Mouse (Mus musculus) spleen, postnatal 14 days (tissue): ENCODE measurements around the gene Gm853.

ENCODE experiments used
- DNase-seq, 2 experiments: peaks; one replicate each; pipeline ENCODE4 v3.0.0; 2021 to 2022; ENCODE audit warnings: low spot score in 2 of 2

Gm853 gene

GRCm38 (mm10) chr4:130174335-130175031, 47.7 kb downstream of the Gm853 start:
- DNase-seq = peak; percentile 53 to 64

- no peak for DNase-seq
Observed at GRCm38 (mm10) chr4:130173911-130174311, 48.3 kb downstream of the Gm853 start.

GRCm38 (mm10) chr4:130173060-130173822, 49.0 kb downstream of the Gm853 start:
- peak; percentile 37 to 42 for DNase-seq

GRCm38 (mm10) chr4:130171951-130172765, 50.0 kb downstream of the Gm853 start:
- DNase-seq = no peak

DNA sequence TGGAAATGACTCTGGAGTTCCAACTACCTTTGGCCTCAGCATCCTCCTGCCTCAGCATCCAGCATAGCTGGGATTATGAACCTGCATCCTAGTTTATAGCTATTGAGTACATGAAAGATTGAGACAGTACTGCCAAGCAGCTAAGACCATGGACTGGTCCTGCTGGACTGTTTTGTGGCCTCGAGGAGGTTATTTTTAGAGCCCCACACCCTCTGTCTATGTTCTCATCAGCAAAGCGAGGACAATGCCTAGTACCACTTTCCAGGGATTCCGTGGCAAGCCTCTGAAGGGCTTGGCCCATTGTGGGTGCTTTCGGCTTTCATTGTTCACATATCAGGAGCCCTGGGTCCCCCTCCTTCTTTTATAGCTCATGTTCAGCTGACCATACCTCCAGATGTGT, 51.8 kb downstream of the Gm853 start:
- DNase-seq = no peak

GRCm38 (mm10) chr4:130169411-130169971, 52.7 kb downstream of the Gm853 start:
- no peak for DNase-seq

DNA sequence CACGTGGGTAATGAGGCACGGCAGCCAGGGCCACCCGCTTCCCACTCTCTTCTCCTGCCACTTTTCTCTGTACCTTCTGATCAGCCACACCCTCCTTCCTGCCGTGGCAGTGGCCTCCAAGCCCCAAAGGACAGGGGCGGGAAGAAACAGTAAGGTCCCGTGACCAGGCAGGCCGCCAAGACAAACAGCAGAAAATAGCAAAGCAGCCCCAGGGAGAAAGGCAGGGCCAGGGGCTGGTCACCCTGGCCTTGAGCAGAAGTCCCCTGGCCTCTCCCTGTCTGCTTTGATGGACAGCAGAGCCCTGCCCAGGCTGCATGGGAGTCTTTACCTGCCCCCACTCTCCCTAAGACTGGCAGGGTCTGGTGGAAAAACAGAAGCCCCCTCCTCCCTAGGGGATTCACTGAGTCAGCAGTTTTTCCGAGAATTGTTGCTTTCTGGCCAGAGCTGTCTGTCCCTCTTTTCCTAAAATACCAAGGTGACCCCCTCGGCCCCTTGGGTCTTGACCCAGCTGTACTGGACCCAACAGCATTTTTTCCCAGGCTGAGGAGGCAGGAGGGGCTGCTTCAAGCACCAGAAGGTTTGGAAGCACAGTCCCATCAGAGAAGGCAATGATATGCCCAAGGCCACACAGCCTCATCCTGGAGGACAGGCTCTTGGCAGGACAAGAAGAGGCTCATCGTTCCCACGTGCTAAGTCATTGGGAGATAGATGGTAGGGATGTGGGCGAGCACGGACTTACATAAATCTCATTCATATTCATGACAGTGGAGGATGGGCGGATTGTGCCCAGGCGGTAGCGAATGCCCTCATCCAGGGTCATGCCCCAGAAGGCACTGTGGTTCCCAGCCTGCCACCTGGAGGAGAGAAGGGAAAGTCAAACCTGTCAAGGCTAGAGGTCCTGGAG, 53.7 kb downstream of the Gm853 start:
- no peak for DNase-seq

- DNase-seq = no peak
Observed at GRCm38 (mm10) chr4:130167814-130168213, 54.4 kb downstream of the Gm853 start.

- no peak for DNase-seq
Observed at GRCm38 (mm10) chr4:130167321-130167720, 54.9 kb downstream of the Gm853 start.

- DNase-seq = no peak
Observed at GRCm38 (mm10) chr4:130166592-130166991, 55.6 kb downstream of the Gm853 start.

DNA sequence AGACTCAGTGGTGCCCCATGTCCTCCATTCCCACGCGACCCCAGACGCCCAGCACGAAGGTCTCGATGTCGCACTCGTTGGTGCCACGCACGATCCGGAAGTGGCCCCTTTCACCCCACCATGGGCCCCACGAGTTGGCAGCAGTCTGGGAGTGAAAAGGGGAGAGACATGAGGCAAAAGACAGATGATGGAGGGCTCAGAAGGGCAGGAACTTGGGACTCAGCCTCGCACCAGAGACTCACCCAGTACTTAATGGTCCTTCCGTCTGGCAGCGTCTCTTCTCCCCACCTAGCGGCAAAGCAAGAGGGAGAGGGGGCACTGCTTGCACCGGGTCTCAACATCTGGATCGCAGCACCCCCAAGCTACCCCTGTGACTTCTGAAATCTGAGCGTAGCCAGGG, 56.1 kb downstream of the Gm853 start:
- DNase-seq = no peak

- no peak for DNase-seq
Observed at GRCm38 (mm10) chr4:130164121-130164520, 58.1 kb downstream of the Gm853 start.

DNA sequence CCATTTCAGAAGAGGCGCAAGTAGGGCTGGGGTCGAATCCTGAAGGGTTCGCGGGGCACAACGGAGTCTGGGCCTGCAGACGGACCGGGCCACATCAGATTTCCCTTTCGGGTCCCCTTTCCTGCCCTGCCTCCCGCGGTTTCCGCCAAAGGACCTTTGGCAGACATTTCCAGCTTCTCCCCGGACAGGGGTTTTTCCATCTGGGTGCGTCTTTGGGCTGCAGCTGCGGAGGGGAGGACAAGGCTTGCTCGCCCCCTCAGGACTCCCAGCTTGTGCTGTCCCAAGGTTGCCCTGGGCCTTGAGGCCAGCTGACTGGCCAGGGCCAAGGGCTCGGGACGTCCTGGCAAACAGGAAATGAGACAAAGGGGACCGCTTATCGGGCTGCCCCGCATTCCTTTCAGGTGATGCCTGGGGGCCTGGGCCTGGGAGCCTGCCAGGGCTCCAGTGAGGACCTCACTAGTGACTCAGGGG, 58.8 kb downstream of the Gm853 start:
- DNase-seq = no peak

DNA sequence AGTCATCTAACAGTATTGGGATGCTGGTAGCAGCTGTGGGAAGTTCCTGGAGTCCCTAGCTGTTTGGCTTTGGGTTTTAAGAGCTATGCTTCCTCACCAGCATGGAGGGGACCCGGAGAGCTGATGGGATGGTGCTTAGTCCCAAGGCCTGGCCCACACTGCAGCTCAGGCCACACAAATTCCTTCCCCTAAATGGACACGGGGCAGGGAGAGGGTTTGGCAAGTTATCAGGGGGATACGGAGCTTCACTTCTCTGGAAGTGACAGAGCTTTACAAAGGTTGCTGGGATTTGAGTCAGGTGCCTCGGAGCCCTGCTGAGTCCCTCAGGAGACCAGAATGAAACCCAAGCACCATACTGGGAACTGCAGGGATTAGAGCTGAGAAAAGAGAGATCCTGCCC, 60.9 kb downstream of the Gm853 start:
- DNase-seq = no peak
